Mouse (Mus musculus) T-helper 1 cell (primary cell): ENCODE measurements around the gene Olfr790.

Experiments
- in situ Hi-C: fragments of 300-600 bp; cut with MboI, MseI; formaldehyde crosslinking; loops from one replicate; pipeline ENCODE4 v1.15.1; 2025; ENCODE audit warnings: high pct_unique_total_duplicates

The Olfr790 gene

DNA sequence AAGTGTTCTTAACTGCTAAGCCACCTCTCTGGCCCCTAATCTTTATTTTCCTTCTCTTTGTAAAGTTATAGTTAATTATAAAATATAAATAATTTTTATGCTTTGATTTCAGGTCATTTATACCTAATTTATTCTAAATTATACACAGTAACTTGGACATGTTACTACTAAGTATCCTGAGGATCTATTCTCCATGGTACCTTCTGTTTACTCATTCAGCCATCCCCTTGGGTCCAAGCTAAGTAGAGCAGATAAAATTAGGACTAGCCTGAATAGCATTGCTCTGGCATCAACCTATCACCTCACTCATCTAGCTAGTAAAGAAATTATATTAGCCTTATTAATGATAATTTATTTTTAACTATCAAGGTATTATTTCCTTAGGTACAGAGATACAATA is at the start of gene Olfr790:
Olfr790 (plus strand) TSS at position 301 of the 400 bp plus-strand sequence.
- in situ Hi-C loops = loop anchor here (10.0 kb wide), 1 partner anchor 473 kb away; no protein-coding TSS in a partner anchor

DNA sequence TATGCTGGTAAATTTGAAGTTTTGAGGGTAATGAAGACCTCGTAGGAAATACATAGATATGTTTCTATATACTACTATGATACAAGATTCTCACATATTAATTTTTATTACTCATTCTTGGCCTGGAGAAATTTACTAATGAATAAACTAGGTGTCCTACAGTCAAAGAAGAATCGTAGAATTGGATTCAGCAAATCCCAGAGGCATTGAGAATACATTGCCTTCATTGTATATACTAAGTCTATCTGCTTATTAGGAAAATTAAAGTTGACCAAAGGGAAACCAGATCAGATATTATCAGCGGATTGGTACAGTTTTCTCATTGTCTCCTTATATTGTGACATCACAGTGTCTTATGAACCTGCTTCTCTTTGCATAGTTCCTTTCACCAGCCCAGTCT is 36.7 kb upstream of the Olfr790 start, which contains the start of gene Olfr787:
Olfr787 (plus strand) TSS at position 301 of the 400 bp plus-strand sequence.
- in situ Hi-C loops = no loop called here

DNA sequence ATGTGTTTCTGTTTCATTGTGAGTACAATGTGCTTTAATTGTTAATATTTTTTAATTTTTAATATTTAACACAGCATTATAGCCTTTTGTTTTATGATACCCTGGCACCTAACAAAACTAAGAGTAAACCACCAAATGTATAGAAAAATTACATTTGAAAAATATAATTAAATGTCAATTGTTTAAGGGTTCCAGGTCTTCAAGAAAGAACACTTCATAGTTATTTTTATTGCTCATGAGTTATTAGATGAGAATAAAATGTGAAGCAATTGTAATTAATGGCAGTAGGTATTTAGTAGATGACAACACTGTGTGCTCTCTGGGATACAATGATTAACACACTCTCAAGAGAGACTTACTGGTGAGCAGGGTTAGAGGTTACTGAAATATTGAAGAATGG is 27.6 kb upstream of the Olfr790 start, which contains the start of gene Olfr788:
Olfr788 (plus strand) TSS at position 301 of the 400 bp plus-strand sequence.
- in situ Hi-C loops = no loop called here

DNA sequence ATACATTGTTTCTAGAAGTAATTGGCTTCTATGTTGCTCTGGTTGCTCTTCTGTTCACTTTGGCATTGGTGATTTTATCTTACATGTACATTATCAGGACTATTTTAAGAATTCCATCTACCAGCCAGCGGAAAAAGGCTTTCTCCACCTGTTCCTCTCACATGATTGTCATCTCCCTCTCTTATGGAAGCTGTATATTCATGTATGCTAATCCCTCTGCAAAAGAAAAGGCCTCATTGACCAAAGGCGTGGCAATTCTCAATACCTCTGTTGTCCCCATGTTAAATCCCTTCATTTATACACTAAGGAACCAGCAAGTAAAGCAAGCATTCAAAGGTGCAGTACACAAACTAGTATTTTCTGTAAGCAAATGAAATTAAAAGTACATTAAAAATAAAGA is 25.0 kb upstream of the Olfr790 start:
- in situ Hi-C loops = no loop called here

DNA sequence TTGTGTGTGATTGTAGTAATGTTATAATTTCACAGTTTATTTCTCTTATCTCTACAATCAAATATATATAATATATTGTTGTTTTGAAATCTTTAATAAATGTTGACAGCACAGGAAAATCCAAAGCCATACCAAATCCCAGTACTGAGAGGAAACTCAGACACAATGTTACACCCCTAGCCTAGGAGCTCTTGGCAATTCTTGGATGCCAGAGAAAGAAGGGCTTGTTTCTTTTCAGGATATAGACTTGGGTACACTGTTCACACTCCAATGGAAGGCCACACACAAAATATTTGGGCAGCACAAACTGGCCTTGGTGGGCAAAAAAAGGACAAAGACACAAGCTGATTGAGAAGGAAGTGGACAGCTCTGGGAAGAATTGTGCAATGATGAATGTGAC is 24.6 kb upstream of the Olfr790 start:
- in situ Hi-C loops = no loop called here

DNA sequence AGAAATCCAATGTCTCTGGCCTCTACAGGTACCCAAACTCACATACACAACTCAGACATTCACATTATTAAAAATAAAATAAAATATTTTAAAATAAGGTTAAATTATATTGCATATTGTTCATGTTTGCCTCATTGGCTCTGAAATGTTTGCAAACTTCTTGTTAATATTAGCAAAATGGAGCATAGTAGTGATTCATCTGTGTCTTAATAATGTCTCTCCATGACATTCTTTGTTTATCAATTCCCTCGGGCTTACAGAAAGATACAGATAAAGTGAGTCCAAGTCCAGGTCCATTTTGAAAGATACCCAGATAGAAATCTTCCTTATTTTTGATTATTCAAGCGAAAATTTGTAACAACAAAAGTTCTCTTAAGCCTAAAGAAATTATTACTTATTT is 13.8 kb upstream of the Olfr790 start, which contains the start of gene Olfr789:
Olfr789 (plus strand) TSS at position 301 of the 400 bp plus-strand sequence.
- in situ Hi-C loops = no loop called here

DNA sequence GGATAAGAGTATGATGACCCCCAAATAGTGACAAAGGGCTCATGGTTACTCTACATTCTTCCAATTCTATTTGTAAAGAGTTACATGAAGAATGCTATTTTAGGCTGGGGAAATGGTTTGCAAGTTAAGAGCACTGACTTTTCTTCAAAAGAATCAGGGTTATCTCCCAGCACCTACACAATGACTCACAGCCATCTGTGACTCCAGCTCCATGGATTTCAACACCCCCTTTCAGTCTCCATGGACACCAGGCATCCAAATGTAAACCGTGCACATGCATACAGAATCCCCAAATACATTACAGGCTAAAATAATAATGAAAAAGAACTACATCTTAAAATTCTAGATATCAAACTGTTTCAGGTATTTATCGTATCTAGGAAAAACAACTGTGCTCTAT is 8.2 kb upstream of the Olfr790 start:
- in situ Hi-C loops = loop anchor here (10.0 kb wide), 1 partner anchor 465 kb away; no protein-coding TSS in a partner anchor

DNA sequence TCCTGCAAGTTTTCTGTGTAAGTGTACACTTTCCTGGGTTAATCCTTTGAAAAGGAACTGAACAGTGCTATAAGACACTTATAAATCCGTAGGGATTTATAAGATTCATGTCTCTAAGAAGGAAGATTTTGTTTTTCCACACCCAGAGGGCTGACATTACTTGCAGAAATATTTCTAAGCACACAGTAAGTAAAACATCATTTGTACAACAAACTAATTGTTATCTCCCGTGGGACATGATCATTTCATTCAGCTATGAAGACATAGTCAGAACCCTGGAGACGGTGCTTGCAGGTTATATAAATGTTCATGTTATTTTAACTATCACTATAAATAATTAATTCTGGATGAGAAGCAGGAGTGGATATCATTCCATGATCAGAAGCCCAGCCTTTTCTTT is 23.2 kb downstream of the Olfr790 start, which contains the start of gene Olfr791:
Olfr791 (plus strand) TSS at position 301 of the 400 bp plus-strand sequence.
- in situ Hi-C loops = no loop called here

DNA sequence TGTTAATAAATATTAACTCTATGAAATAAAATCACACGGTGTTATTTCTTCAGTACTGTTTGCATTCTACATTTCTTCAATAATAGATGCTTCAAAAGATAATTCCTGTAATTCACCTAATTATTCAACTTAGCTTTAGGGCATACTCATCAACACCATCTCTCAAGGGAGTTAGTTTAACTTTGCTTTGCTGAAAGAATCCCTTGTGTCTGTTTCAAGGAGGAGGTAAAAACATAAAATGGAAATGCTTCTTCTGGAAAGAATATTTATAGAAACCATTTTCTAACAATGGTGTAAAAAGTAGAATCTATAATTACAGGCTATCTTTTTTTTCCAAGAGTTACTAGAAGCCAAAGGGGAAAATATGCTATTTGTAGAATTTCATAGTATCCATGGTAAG is 40.6 kb downstream of the Olfr790 start, which contains the start of gene Olfr792:
Olfr792 (plus strand) TSS at position 301 of the 400 bp plus-strand sequence.
- in situ Hi-C loops = no loop called here

DNA sequence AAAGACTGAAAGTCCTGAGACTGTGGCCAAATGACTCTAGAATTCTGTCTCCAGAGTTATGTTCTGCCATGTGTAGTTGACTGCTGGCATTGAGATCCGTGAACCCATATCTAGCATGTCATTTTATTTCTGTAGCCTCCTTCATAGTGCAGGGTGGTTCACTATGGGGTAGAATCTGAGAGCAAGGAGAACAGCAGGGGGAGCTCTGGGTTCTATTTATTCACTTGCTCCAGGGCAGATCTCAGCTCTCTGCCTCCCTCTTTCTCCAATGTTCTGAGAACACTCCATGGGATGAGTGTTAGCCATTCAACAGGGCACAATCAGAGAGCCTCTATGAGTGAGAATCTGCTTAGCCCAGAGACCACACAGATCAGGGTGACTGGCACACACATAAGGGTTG is 51.1 kb downstream of the Olfr790 start:
- in situ Hi-C loops = no loop called here
